Mouse (Mus musculus) spleen, adult 2 months (tissue): ENCODE data around the gene Phldb2.

ENCODE experiments used
- CTCF ChIP-seq: fragments of 200-500 bp; IDR thresholded peaks from 2 replicates; pipeline ENCODE4 v1.5.1; 2011; ENCODE audit warnings: mild to moderate bottlenecking, inconsistent platforms; ENCODE audit not compliant: insufficient read depth, insufficient read length, insufficient replicate concordance; ENCODE audit errors: extremely low read depth
- POLR2A ChIP-seq: fragments of 200-500 bp; IDR thresholded peaks from 2 replicates; pipeline ENCODE4 v1.6.1; 2011; ENCODE audit warnings: low read depth, low read length, inconsistent platforms

DNA sequence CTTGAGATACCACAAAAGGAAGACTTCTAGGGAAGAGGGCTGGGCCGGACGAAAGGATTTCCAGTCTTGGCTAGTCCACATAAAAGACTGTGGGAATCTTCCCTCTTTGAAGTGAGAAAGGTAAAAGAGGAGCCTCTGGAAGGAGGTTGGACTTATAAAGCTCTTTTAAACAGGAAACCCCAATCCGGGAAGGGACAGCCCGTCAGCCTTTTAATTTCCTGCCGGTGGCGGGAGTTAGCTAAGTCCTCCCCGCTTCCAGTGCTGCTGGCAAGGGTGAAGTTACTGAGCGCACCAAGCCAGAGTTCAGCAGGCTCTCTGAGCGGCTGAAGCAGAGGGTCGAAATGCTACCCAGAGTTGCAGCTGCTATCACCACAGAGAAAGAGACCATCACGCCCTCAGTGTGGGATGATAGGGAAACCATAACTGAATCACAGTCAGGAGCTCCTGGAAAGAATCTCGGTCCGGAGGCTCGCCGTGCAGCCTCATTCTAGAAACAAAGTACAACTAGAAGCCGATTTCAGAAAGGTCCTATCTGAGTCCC lies 110.0 kb downstream of the Phldb2 start:
- TF ChIP-seq CTCF (no peak), POLR2A (no peak)
